Mouse (Mus musculus) cerebellum, postnatal 4 days (tissue): ENCODE measurements around the gene Pa2g4.
"Not testable (repeated sequence)": the region's sequence is repeated elsewhere in the genome, so short reads cannot be mapped to it uniquely, and the experiment has no call there.

Experiments
- DNase-seq, 2 experiments: peaks; one replicate each; pipeline ENCODE4 v3.0.0; 2022; ENCODE audit warnings: low spot score in 2 of 2, mixed read lengths in 1 of 2

The Pa2g4 gene

GRCm38 (mm10) chr10:128579298-128579697 lies 13.5 kb upstream of the Pa2g4 start:
- DNase-seq: no peak

GRCm38 (mm10) chr10:128578330-128578729 lies 12.5 kb upstream of the Pa2g4 start:
- DNase-seq: no peak

GRCm38 (mm10) chr10:128575063-128575462 lies 9.3 kb upstream of the Pa2g4 start:
- DNase-seq: no peak

GRCm38 (mm10) chr10:128565206-128565787 lies 490 bp downstream of the Pa2g4 start:
- DNase-seq: no peak

- DNase-seq: no peak
Measured at GRCm38 (mm10) chr10:128563544-128563943, 2.2 kb downstream of the Pa2g4 start.

- DNase-seq: no peak
Measured at GRCm38 (mm10) chr10:128556963-128557362, 8.8 kb downstream of the Pa2g4 start.

GRCm38 (mm10) chr10:128556286-128556685 lies 9.5 kb downstream of the Pa2g4 start:
- DNase-seq: no peak

- not testable (repeated sequence) for DNase-seq
Measured at GRCm38 (mm10) chr10:128555567-128555966, 10.2 kb downstream of the Pa2g4 start.

- DNase-seq: not testable (repeated sequence)
Measured at GRCm38 (mm10) chr10:128550144-128550823, 15.5 kb downstream of the Pa2g4 start.

- DNase-seq: peak in 1 of 2 experiments; percentile 18
Measured at GRCm38 (mm10) chr10:128549682-128550057, 16.1 kb downstream of the Pa2g4 start.

GRCm38 (mm10) chr10:128548947-128549681 lies 16.7 kb downstream of the Pa2g4 start, which contains the start of gene Rpl41:
Rpl41 (minus strand) TSS chr10:128549305.
- DNase-seq: peak; percentile 82 to 84

- DNase-seq: not testable (repeated sequence)
Measured at GRCm38 (mm10) chr10:128548051-128548791, 17.6 kb downstream of the Pa2g4 start.

GRCm38 (mm10) chr10:128547361-128548032 lies 18.3 kb downstream of the Pa2g4 start, which contains the start of gene Zc3h10:
Zc3h10 (minus strand) TSS chr10:128547774.
- peak; percentile 81 to 86 for DNase-seq

GRCm38 (mm10) chr10:128546787-128547186 lies 19.0 kb downstream of the Pa2g4 start:
- no peak for DNase-seq

GRCm38 (mm10) chr10:128546361-128546760 lies 19.4 kb downstream of the Pa2g4 start:
- DNase-seq: no peak

- DNase-seq: no peak
Measured at GRCm38 (mm10) chr10:128545570-128545898, 20.3 kb downstream of the Pa2g4 start.

GRCm38 (mm10) chr10:128544674-128545569 lies 20.9 kb downstream of the Pa2g4 start:
- DNase-seq: no peak

GRCm38 (mm10) chr10:128544151-128544657 lies 21.6 kb downstream of the Pa2g4 start:
- no peak for DNase-seq

GRCm38 (mm10) chr10:128543100-128543499 lies 22.7 kb downstream of the Pa2g4 start:
- DNase-seq: no peak

GRCm38 (mm10) chr10:128538340-128538870 lies 27.4 kb downstream of the Pa2g4 start:
- no peak for DNase-seq
